ENCODE assay signal across 36 mouse cellular contexts in genomic region chr5:9878063-9878462, GRCm38 (mm10).
"Had no signal": no experiment of that assay in that cellular context is flagged by ENCODE, and none has a peak within 500 bp of the region (broad histone marks: within the 10 kb centered on the region; RNA-seq: fewer than 3 reads in every experiment).

No protein-coding gene starts in this region.

- DNase-seq: heart, postnatal 10 days; heart, postnatal 14 days; heart, postnatal 36 days; heart, postnatal 4 days; kidney, adult 11 months; kidney, adult 18-20 months; kidney, adult 2 months; kidney, adult 8-10 months; kidney, adult 9 months; kidney, postnatal 10 days; kidney, postnatal 14 days; kidney, postnatal 25 days; kidney, postnatal 36 days; kidney, postnatal 4 days; layer of hippocampus, adult 9-11 months; layer of hippocampus, postnatal 36 days had no signal

- H3K36me3 ChIP-seq: heart, embryonic 10.5 days; heart, embryonic 12.5 days; heart, embryonic 13.5 days; heart, embryonic 15.5 days; hindbrain, embryonic 10.5 days; hindbrain, embryonic 12.5 days; hindbrain, embryonic 13.5 days; hindbrain, embryonic 15.5 days; intestine, embryonic 15.5 days; kidney, embryonic 15.5 days had no signal

- H3K27me3 ChIP-seq: heart, embryonic 12.5 days; heart, embryonic 13.5 days; heart, embryonic 15.5 days; hindbrain, embryonic 12.5 days; hindbrain, embryonic 13.5 days; hindbrain, embryonic 15.5 days; intestine, embryonic 15.5 days; kidney, embryonic 15.5 days had no signal

- H3K9ac ChIP-seq: heart, embryonic 12.5 days; heart, embryonic 13.5 days; heart, embryonic 15.5 days; hindbrain, embryonic 12.5 days; hindbrain, embryonic 13.5 days; hindbrain, embryonic 14.5 days; hindbrain, embryonic 15.5 days; intestine, embryonic 15.5 days; kidney, embryonic 15.5 days had no signal

- H3K4me3 ChIP-seq: heart, embryonic 10.5 days; heart, embryonic 12.5 days; heart, embryonic 13.5 days; heart, embryonic 15.5 days; hindbrain, embryonic 10.5 days; hindbrain, embryonic 12.5 days; hindbrain, embryonic 13.5 days; hindbrain, embryonic 15.5 days; intestine, embryonic 15.5 days; kidney, embryonic 15.5 days; layer of hippocampus, adult 2 months; left cerebral cortex, adult 2 months had no signal

- H3K4me2 ChIP-seq: heart, embryonic 11.5 days; heart, embryonic 12.5 days; heart, embryonic 13.5 days; heart, embryonic 15.5 days; hindbrain, embryonic 12.5 days; hindbrain, embryonic 13.5 days; hindbrain, embryonic 14.5 days; hindbrain, embryonic 15.5 days; intestine, embryonic 15.5 days; kidney, embryonic 15.5 days had no signal

- H3K9me3 ChIP-seq: heart, embryonic 10.5 days; heart, embryonic 12.5 days; heart, embryonic 13.5 days; heart, embryonic 15.5 days; hindbrain, embryonic 10.5 days; hindbrain, embryonic 12.5 days; hindbrain, embryonic 13.5 days; hindbrain, embryonic 15.5 days; intestine, embryonic 15.5 days; kidney, embryonic 15.5 days had no signal

- H3K27ac ChIP-seq: heart, embryonic 10.5 days; heart, embryonic 13.5 days; heart, embryonic 15.5 days; hindbrain, embryonic 10.5 days; hindbrain, embryonic 12.5 days; hindbrain, embryonic 13.5 days; hindbrain, embryonic 14.5 days; hindbrain, embryonic 15.5 days; hindbrain, postnatal 0 days; intestine, embryonic 15.5 days; kidney, embryonic 15.5 days; kidney, postnatal 0 days; layer of hippocampus, adult 2 months; left cerebral cortex, adult 2 months had no signal

- ATAC-seq: hindbrain, embryonic 16.5 days; hindbrain, postnatal 0 days; inflammation-experienced regulatory T-cells, adult 6 months; intestine, embryonic 15.5 days; intestine, embryonic 16.5 days; intestine, postnatal 0 days had no signal

- H3K4me1 ChIP-seq: heart, embryonic 10.5 days; heart, embryonic 12.5 days; heart, embryonic 13.5 days; heart, embryonic 15.5 days; hindbrain, embryonic 10.5 days; hindbrain, embryonic 12.5 days; hindbrain, embryonic 13.5 days; hindbrain, embryonic 15.5 days; intestine, embryonic 15.5 days; kidney, embryonic 15.5 days had no signal
